Mouse (Mus musculus) layer of hippocampus, postnatal 14 days (tissue): ENCODE measurements around the gene Pitpnc1. TPM values are rescaled to one million over a fixed set of nuclear protein-coding genes. Genes with fewer than 3 reads are reported as not detected.
A peak's percentile ranks its signal among the peaks of the same experiment; 100 is the strongest.
"Not testable (repeated sequence)": the region's sequence is repeated elsewhere in the genome, so short reads cannot be mapped to it uniquely, and the experiment has no call there.

Experiments
- DNase-seq, 2 experiments: peaks; one replicate each; pipeline ENCODE4 v3.0.0; 2021 to 2022; ENCODE audit warnings: low spot score in 2 of 2, mixed read lengths in 1 of 2
- long read RNA-seq, 2 experiments: library from polyadenylated mRNA; stranded (forward); transcript quantifications; one replicate each; pipeline ENCODE4 v2.0.0; 2021
- total RNA-seq, 2 experiments: library from RNA; stranded (reverse); gene quantifications; 2 replicates each; pipeline ENCODE4 v1.2.3; 2021

Pitpnc1 gene
- total RNA-seq = 10 to 100 TPM; 50.5 to 72.8 TPM
- long read RNA-seq, experiment 1, partial matches to known transcripts = 4 of 47 reads
- long read RNA-seq, experiment 1, other reads (novel, unspliced or antisense) = 43 of 47 reads
- long read RNA-seq, experiment 2, partial matches to known transcripts = 2 of 31 reads
- long read RNA-seq, experiment 2, other reads (novel, unspliced or antisense) = 29 of 31 reads

DNA sequence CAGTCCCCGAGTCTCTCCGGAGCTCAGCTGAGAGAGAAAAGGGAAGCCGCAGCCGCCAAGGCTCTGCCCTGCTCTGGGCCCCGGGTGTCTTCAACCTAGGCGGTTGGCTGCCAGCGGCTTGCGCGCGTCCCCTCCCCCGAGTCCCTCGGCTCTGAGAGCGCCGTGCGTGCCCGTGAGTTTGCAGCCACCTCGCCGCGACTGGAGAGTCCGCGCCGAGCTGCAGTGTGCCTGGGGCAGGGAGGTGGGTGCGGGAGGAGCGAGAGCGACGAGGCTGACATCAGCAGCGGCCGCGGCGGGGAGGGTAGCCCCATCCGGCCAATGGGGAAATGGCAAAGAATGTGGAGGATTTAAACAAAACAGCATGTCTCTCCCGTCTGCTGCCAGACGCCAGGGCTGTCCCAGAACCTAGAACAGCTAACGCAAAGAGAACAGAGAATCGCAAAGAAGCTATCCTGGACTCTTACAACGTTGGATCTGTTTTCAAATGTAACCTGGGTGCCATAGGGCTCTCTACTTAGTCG lies at the start of gene Pitpnc1:
TSS of gene Pitpnc1 (minus strand) at position 179 of the 521 bp plus-strand sequence.
- peak; percentile 80 to 89 for DNase-seq

DNA sequence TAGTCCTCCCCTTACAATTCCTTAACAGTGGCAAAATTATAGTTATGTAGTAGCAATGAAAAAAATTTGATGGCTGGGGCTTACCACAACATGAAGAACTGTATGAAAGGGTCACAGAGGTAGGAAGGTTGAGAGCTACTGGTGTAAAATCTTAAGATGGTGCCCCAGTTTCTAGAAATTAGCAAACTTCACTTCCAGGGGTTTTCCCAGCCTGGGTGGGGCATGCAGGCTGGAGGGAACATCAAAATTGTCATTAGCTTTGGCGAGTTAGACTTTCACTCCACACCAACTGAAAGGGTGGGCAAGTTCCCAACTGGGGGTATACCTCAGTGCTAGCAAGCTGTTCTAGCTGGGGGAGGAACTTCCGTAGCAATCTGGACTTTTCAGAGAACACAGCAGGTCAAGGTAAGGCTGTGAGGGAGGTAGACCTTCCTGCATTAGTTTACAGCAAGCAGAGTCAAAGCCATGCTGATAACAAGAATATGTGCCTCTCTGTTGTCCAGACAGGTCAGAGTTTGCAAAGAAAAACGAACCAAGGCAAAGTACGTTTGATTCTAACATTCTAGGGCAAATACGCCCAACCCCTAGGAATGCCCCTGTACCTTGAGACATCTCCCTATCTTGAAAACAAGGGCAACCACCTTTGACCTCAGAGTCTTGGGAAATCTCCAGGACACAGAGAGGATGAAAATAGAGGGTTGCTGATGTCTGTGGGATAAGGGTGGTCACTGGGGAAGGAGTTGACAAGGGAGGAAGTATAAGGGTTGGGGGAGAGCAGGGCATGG lies 48.3 kb upstream of the Pitpnc1 start:
- no peak for DNase-seq

DNA sequence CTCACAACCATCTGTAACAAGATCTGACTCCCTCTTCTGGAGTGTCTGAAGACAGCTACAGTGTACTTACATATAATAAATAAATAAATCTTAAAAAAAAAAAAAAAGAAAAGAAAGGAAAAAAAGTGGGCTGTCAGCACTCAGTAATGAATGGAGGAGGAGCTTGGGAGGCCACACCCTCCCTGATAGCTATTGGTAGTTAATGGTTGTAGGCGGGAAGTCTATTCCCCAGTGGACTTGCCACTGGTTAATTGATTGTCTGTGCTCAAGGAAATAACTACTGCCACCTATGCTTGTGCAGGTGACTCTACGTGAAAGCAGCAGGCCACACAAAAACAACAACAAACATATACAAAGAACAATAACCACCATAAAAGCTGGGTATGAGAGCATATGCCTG lies 45.9 kb upstream of the Pitpnc1 start:
- no peak for DNase-seq

DNA sequence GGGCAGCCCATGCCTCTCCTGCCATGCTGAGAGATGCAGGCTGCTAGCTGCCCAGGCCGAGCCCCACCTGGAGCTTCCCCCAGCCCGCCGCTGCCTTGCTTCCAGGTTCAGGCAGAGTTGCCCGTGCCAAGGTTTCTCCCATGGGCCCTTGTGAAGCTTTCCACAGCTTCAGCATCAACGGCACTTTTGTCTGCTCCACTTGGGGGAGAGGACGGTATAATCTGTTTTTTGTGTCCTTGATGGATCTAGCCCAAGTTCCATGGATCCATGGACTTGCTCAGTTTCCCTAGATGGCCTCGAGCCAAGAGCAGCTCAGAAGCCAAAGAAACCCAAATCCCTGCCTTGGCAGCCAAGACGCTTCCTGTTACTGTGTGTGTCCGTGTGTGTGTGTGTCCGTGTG lies 42.5 kb upstream of the Pitpnc1 start:
- peak; percentile 22 to 44 for DNase-seq

DNA sequence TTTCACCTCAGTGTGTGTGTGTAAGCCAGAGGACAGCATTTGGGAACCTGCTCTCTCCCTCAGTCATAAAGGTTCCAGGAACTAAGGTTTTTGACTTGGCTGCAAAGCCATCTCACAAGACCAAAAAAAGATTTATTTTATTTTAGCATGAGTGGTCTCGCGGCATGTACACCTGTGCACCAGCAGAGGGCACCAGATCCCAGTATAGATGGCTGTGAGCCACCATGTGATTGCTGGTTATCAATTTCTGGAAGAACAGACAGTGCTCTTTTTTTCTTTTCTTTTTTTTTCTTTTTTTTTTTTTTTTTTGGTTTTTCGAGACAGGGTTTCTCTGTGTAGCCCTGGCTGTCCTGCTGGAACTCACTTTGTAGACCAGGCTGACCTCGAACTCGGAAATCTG lies 41.5 kb upstream of the Pitpnc1 start:
- DNase-seq = peak; percentile 70 to 77

DNA sequence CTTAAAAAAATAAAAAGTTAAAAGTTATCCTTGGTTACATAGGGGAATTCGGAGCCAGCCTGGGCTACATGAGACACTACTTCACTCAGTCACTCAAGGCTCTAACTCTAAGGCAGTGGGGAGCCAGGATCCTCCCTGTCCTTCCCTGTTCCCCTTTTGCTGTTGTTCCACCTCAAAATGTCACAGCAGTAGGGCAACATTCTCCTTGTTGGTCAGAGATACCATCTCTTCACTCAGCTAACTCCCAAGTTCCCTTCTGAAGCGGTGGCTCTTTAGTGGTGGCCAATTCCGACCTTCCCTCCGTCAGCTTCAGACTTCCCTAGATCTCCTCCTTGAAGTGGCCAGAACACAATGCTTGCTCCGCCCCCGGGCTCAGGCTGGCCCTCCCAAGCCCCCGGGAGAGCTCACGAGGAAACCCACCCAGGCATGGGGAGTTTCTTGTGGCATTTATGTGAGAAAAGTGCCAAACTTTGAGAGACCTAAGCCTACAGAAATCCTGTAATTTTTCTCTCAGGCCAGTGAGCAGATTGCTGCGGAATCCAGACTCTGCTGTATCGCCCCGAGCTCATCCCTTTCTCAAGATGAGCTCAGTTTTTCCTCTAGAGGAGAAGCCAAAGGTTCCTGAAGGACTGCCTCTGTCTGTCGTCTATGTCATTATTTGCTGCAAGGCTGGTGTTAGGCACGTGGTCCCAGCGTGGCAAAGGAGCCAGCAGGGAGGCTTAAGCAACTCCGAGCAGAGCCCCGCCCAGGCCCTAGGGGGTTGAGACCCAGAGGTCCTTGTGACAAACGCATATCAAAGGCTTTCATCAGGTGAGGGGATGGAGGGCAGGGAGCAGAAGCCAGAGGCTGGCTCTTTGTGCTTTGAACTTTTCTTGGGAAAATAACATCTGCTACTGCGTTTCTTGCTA lies 40.1 kb upstream of the Pitpnc1 start:
- no peak for DNase-seq

DNA sequence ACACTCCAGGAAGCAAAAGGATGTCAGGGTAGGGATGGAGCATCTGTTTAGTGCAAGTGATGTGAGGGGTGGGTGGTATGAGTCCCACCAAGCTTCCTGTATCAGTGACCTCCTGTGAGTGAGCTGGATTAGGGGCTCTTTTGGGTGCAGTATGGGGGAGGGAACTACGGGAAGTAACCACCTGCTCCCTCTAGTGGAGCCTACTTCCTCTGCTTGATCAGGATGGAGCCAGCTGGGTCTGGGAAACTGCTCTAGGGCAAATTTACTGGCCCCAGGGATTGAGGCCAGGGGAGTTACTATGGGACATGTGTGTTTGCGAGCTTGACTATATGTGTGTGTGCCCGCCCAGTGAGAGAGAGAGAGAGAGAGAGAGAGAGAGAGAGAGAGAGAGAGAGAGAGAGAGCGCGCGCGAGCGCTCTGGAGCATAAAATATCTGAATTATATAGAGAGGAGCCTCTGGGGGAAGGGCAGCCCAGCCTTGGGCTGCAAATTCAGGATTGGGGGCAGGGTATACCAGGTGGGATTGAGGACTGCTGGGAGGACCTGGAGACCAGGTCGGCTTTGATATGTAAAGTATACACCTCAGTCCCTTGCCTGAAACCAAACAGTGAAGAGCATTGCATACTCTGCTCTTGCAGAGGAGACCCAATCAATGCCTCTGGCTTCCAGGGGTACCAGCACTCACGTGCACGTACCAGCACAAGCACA lies 39.3 kb upstream of the Pitpnc1 start:
- no peak for DNase-seq

DNA sequence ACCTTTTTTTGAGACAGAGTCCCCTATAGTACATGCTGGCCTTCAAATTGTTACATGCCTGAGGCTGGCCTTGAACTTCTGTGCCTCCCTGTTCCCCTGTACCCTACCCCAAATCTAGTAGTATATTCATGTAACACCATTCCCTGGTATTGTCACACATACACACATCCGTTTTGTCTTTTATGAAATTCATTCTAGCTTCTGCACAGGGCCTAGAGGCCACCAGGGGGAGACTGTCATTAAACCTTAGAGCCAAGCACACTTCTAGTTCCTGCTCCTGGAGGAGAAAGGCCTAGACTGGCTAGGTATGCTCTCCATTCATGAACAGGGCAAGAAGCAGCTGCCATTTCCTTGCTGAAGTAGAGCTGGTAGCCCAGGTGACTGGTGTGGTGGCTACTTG lies 35.8 kb upstream of the Pitpnc1 start:
- no peak for DNase-seq

DNA sequence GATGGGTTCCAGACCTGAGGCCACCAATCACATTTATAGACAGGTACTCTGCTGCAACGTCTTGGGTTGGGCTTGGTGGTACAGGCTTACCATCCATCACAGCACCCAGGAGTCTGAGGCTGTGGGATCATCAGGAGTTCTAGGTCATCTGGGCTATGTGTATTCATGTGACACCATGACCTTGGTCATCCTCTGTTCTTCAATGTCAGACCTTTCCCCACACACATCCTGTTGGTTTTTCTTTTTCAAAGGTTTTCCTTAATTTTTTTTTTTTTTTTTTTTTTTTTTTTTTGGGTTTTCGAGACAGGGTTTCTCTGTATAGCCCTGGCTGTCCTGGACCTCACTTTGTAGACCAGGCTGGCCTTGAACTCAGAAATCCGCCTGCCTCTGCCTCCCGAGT lies 33.9 kb upstream of the Pitpnc1 start:
- DNase-seq = not testable (repeated sequence)

DNA sequence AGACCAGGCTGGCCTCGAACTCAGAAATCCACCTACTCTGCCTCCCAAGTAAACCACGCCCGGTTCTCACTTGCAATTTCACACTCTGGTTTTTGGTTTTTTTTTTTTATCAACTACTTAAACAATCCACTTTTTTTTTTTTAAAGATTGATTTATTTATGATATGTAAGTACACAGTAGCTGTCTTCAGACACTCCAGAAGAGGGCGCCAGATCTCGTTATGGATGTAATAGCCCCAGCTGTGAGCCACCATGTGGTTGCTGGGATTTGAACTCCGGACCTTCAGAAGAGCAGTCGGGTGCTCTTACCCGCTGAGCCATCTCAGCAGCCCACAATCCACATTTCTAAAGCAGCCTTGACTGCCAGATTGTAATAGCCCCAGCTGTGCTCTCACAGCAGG lies 32.3 kb upstream of the Pitpnc1 start:
- no peak for DNase-seq

DNA sequence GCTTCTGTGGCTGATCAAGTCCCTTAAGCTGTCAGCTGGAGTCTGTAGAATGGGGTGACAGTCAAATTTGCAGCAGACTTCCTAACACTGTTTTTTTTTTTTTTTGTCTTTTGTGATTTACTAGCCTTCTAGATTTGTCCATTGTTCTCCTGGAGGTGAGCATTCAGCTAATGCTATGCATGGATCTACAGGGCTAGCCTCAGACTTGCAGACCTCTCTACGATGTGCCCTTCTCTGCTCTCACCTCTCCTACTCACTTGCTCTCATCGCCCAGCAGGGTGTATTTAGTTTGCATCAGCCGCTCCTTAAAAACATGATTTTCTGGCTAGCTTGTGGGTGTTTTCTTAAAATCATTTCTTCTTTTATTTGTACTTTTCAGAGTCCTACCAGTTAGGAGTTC lies 13.8 kb upstream of the Pitpnc1 start:
- no peak for DNase-seq

DNA sequence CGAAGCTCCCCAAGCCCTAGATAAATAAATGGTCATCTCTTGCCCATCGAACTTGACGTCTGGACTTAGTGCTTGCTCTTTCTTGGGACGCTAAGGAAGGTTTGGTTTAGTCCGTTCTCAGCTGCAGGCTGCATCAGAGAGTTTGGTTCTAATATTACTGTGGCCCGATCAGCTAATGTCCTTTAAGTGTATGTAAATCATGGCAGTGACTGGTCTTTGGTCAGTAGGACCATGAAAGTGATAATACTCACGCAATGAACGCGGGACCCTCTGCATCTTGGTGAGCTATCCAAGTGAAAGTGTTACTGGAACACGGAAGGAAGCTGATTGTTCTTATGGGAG lies 9.3 kb upstream of the Pitpnc1 start:
- no peak for DNase-seq

DNA sequence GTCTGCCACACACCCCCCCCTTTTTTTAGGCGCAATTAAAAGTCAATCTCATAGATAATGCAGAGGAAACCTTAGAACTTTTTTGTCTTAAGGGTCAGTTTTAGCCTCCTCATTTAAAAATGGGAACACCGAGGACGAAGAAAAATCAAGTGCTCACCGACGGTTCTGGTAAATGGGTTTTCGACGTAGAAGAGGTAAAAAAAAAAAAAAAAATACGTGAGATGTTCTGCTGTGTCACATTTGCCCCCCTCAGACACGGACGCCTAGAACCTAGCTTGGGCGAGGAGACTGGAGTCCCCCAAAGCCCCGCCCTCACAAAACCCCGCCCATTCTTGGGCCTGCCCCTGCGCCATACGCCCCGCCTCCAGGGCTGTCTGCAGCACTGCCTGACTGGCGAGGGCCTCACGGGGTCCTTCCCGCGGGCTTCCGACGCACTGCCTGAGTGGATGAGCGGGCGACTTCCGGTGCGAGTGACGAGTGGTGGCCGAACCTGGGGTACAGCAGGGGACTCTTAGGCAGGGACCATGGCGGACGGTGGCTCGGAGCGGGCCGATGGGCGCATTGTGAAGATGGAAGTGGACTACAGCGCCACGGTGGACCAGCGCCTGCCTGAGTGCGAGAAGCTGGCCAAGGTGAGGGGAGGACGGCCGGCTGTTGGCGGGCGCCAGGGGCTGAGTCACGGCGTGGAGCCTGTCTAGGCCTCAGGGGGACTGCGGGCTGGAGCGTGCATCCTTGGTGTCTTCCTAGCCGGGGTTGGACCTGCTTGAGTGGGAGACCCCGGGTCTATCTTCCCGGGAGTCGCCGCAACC lies 8.8 kb upstream of the Pitpnc1 start, which contains the start of gene Psmd12:
TSS of gene Psmd12 (plus strand) at position 432 of the 809 bp plus-strand sequence.
- peak; percentile 91 to 95 for DNase-seq

DNA sequence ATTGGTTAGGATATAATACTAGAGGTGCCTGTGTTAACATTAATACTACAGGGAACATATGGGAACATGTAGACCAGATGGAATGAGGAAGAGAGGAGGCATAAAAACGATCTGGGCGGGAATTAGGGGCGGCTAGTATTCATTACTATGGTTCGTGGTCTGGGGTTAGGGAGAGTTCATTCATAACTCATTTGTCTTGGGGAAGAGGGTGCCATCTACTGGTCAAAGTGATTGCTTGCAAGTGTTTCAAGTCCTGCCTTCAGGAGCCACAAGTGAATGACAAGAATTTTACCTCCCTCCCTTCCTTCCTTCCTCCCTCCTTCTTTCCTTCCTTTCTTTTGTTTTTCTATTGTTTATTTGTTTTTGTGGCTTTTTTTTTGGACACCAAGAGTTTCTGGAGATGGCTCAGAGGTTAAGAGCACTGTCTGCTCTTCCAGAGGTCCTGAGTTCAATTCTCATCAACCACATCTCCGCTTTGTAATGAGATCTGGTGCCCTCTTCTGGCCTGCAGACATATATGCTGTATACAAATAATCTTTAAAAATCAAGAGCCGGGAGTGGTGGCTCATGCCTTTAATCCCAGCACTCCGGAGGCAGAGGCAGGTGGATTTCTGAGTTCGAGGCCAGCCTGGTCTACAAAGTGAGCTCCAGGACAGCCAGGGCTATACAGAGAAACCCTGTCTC lies 2.8 kb upstream of the Pitpnc1 start:
- DNase-seq = peak; percentile 32 to 81

DNA sequence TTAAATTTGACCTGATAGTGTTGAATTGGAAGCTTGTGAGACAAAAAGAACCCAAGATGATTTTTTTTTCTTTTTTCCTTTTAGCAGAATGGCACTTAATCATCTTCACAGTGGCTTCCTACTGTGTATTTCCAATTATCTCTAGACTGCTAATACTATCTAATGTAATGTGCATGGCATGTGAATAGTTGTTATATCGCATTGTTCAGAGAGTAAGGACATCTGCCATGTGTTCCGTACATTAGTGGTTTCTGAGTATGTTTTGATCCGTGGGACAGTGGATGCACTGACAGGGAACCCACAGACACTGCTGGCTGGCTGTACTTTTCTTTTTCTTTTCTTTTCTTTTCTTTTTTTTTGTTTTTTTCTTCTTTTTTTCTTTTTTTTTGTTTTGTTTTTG lies 1.8 kb upstream of the Pitpnc1 start:
- DNase-seq = no peak

DNA sequence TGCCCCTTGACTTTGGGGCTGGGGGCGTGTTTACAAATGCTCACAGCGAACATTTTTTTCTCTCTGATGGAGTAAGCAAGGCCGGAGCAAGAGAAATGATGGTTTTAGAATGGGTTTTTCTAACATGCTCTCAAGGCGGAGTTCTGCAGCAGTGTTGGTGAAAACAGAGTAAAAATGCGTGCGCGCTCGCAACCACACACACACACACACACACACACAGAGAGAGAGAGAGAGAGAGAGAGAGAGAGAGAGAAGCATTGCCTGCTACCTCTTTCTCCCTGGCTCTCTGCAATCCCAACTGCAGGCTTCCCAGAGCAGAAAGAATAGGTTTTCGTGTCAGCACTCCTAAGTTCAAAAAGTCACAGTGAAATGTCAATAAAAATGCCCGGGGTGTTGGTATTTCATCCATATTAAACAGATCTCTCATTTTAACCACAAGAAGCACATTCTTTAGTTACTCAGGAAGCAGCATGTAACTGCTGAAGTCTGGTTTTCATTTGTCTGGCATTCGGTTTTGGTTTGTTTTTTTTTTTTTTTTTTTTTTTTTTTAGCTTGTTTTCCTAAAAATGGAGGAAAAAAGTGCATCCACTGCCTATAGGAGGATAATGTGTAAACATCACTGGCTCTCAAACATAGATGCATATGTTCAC lies 697 bp upstream of the Pitpnc1 start:
- no peak for DNase-seq

DNA sequence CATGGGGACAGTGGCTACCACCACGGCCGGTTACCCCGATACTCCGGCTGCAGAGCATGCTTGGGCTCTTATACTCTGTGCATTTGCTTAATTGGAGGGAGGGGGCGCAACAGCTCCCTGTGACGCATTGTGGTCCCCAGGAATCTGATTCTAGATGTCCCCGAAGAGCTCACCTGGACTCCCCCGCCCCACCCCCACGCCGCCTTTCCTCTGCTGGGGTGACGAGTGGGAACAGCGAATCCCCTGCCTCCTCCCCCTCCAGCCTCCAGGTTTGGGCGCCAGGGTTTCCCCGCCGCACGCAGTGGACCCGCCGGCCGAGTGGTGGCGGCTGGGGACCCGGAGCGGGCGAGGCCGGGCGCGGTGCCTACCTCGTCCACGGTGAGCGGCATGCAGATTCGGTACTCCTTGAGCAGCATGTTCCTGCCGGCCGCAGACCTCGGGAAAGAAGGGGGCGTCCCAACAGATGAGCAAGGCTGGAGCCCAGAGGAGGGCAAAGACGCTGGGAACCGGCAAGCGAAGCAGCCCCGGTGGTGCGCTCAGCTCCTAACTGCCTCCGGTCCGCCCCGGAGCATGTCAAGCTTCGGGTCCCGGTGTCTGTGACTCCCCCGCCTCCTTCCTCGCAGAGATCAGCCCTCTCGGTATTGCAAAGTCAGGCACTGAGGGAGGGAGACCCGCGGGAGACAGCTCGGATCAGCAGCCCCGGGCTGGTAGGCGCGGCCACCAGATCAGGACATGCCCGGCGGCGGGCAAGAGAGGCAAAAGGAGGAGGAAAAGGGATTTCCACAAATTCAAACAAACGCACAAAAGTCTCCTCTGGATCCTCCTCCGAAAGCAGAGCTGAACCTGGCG lies 752 bp downstream of the Pitpnc1 start:
- DNase-seq = peak; percentile 58 to 60

DNA sequence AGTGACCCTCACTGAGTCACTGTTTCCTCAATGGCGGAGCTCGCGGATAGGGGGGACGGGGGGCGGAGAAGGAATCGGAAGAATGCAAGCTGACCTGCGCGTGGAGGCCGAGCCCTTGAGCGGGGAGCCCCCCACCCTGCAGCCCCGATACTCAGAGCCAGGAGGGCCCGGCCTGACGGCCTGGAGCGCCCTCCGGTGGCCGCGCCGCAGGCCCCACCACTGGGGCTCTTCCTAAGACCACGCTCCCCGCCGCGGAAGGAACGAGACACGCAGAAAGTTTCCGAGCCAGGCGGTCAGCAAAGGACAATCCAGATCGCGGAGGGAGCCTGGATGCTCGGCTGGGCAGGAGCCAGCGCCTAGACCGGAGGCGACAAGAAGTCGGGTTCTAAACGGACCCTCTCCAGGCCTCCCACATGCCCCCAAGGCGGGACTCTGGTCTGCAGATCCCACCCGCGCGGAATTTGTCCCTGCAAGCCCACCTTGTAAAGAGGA lies 1.4 kb downstream of the Pitpnc1 start:
- DNase-seq = peak; percentile 81 to 83
